Mouse (Mus musculus) brain, embryonic 14.5 days (tissue): ENCODE measurements around the gene Klhdc4. TPM values are rescaled to one million over a fixed set of nuclear protein-coding genes. Genes with fewer than 3 reads are reported as not detected.

Experiments
- DNase-seq: peaks from one replicate; pipeline ENCODE4 v3.0.0-alpha.2; 2011; ENCODE audit warnings: low read depth
- CTCF ChIP-seq: fragments of 200-500 bp; IDR thresholded peaks from 2 replicates; pipeline ENCODE4 v1.5.1; 2012; ENCODE audit warnings: inconsistent platforms, mild to moderate bottlenecking, moderate library complexity, borderline replicate concordance; ENCODE audit not compliant: insufficient read depth, insufficient read length; ENCODE audit errors: extremely low read depth
- POLR2A ChIP-seq: fragments of 200-500 bp; IDR thresholded peaks from 2 replicates; pipeline ENCODE4 v1.6.1; 2012; ENCODE audit warnings: mild to moderate bottlenecking, inconsistent platforms, borderline replicate concordance; ENCODE audit not compliant: poor library complexity, insufficient read depth, insufficient read length, severe bottlenecking; ENCODE audit errors: extremely low read depth
- polyA plus RNA-seq: library from polyadenylated mRNA; depleted of rRNA; stranded (reverse); fragments of >200 nt; gene quantifications from 2 replicates; pipeline ENCODE4 v1.2.3, GENCODE M21; 2012

The Klhdc4 gene
- polyA plus RNA-seq, 1 experiment: 45.2 TPM

- no peak for DNase-seq
- TF ChIP-seq POLR2A (no peak), CTCF (no peak)
Measured at GRCm38 (mm10) chr8:121796406-121796805, 33.0 kb downstream of the Klhdc4 start.

- DNase-seq: no peak
- TF ChIP-seq CTCF (no peak), POLR2A (no peak)
Measured at GRCm38 (mm10) chr8:121795461-121795860, 33.9 kb downstream of the Klhdc4 start.

GRCm38 (mm10) chr8:121794151-121794550 is 35.2 kb downstream of the Klhdc4 start:
- TF ChIP-seq CTCF: no peak
- no peak for TF ChIP-seq POLR2A
- DNase-seq: no peak

- DNase-seq: no peak
- no peak for TF ChIP-seq CTCF
- TF ChIP-seq POLR2A: no peak
Measured at GRCm38 (mm10) chr8:121792627-121793026, 36.7 kb downstream of the Klhdc4 start.

- no peak for TF ChIP-seq POLR2A
- no peak for TF ChIP-seq CTCF
- no peak for DNase-seq
Measured at GRCm38 (mm10) chr8:121792159-121792558, 37.2 kb downstream of the Klhdc4 start.

- DNase-seq: no peak
- TF ChIP-seq CTCF: no peak
Measured at GRCm38 (mm10) chr8:121788786-121789185, 40.6 kb downstream of the Klhdc4 start.

GRCm38 (mm10) chr8:121786542-121786941 is 42.8 kb downstream of the Klhdc4 start:
- no peak for DNase-seq
- TF ChIP-seq CTCF: no peak
- TF ChIP-seq POLR2A: no peak

GRCm38 (mm10) chr8:121782493-121782892 is 46.9 kb downstream of the Klhdc4 start:
- no peak for TF ChIP-seq CTCF
- TF ChIP-seq POLR2A: no peak
- no peak for DNase-seq

- DNase-seq: no peak
- no peak for TF ChIP-seq POLR2A
- TF ChIP-seq CTCF: no peak
Measured at GRCm38 (mm10) chr8:121773876-121774275, 55.5 kb downstream of the Klhdc4 start.

- DNase-seq: peak; percentile 83
- TF ChIP-seq POLR2A: no peak
- TF ChIP-seq CTCF: no peak
Measured at GRCm38 (mm10) chr8:121770845-121771752, 58.3 kb downstream of the Klhdc4 start.

- TF ChIP-seq POLR2A (no peak), CTCF (no peak)
- no peak for DNase-seq
Measured at GRCm38 (mm10) chr8:121769621-121770020, 59.7 kb downstream of the Klhdc4 start.

GRCm38 (mm10) chr8:121769095-121769494 is 60.3 kb downstream of the Klhdc4 start:
- peak; percentile 22 for DNase-seq
- TF ChIP-seq POLR2A (no peak), CTCF (no peak)
